Mouse (Mus musculus) embryonic stem cell, embryonic (primary cell): ENCODE measurements around the gene Ralgapb.

Experiments used
- CTCF ChIA-PET, 4 experiments: fragments of 300-600 bp in 2 of 4; fragments of 350-600 bp in 2 of 4; sonication (Branson Sonifier 250); formaldehyde crosslinking; loops; one replicate each; lab custom pipeline; 2022; ENCODE audit warnings: inconsistent platforms in 2 of 4; lab: Charles Lee
- POLR2A ChIA-PET, 4 experiments: fragments of 300-600 bp in 2 of 4; fragments of 350-600 bp in 2 of 4; sonication (Branson Sonifier 250); formaldehyde crosslinking; loops; one replicate each; lab custom pipeline; 2022; ENCODE audit warnings: antibody characterized with exemption in 4 of 4, inconsistent platforms in 1 of 4; lab: Charles Lee

Gene Ralgapb

DNA sequence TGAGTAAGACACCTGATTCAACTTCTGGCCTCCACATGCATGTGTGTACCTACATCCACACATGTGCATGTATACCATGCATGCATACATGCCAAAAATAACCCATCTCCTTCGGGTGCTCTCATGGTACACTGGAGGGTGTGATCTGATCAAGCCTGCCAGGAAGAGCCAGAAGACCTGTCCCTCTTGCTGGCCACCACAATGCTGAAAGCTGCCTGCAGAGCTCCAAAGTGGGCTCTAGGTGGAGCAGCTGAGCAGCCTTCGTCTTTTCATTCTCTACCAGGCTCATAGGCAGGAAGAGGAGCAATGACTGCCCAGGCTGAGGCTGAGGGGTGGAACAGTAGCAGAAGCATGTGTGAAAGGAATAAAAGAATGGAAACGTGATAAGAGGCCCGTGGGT is 124.4 kb downstream of the Ralgapb start:
- CTCF ChIA-PET: interaction anchor here (0.6 to 2.3 kb wide), 36 partner anchors 11 to 1863 kb away, joined by 3 to 20 read pairs (median 4); partner anchors contain the start of genes Actr5 (in 1 of the 4) and Slc32a1 (in 1 of the 4)
- POLR2A ChIA-PET: interaction anchor here (0.6 to 1.3 kb wide), 5 partner anchors 12 to 187 kb away, joined by 3 to 4 read pairs (median 3); no protein-coding TSS in a partner anchor

DNA sequence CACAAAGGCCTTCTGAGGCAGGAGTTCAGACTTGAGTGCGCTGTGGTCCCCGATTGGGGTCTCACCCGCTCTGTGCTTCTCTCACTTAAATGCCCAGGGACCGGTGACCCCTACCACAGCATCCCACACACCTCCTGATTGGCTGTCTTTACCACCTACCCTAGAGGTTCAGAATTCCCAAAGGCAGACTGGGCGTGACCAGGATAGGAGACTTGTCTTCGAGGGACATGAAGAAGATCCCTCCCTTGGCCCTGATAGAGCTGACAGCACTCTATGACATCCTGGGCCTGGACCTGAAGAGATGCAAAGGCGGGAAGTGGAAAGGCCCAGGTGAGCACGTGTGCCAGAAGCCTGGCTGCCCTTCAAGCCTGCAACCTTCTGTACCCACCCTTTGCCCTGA is 124.9 kb downstream of the Ralgapb start:
- POLR2A ChIA-PET: interaction anchor here in 3 of 4 experiments (0.8 to 1.3 kb wide), 4 partner anchors 12 to 176 kb away, joined by 3 read pairs; no protein-coding TSS in a partner anchor
- CTCF ChIA-PET: interaction anchor here (0.6 to 2.2 kb wide), 33 partner anchors 11 to 1863 kb away, joined by 3 to 20 read pairs (median 4); partner anchors contain the start of genes Actr5 (in 1 of the 4) and Slc32a1 (in 1 of the 4)

DNA sequence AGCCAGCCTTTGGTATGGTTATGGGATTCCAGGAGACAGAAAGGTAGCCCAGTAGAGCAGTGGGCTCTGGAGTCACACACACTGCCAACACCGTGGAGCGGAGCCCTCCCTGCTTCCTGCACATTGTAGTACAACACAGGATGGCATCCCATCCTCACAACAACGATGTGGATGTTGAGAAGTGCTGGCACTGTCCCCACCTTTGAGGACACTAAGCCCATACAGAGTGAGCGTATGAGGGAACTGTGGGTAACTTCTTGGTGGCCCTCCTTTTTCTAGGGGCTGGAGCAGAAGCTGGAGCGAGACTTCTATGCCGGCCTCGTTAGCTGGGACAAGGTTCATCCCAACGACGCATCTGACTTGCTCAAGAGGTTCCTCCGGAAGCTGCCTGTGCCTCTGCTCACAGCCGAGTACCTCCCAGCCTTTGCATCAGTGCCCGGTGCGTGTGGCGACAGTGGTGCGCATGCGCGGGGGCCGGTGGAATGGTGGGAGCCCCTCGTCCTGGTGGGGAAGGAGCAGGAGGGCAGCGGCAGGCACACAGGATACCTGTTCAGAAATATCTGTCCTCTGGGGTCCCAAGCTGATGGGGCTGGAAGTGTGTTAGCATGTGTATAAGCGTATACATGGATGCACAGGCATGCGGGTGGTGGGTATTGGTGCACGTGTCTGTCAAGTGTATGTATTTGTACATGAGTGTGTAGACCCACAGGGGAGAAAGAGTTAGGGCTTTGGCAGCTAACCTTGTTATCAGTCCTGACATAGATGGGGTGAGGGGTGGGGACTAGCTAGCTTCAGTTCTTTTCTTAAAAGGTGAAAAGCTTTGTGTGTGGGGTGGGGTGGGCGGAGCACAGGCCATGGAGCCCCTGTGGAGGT is 130.0 kb downstream of the Ralgapb start:
- POLR2A ChIA-PET: interaction anchor here in 2 of 4 experiments (1.2 to 1.8 kb wide), 6 partner anchors 22 to 255 kb away, joined by 3 to 5 read pairs (median 4); partner anchors contain the start of gene Dhx35 (in 1 of the 2)
- CTCF ChIA-PET: interaction anchor here (0.6 to 2.7 kb wide), 13 partner anchors 7 to 144 kb away, joined by 3 to 6 read pairs (median 3); no protein-coding TSS in a partner anchor

DNA sequence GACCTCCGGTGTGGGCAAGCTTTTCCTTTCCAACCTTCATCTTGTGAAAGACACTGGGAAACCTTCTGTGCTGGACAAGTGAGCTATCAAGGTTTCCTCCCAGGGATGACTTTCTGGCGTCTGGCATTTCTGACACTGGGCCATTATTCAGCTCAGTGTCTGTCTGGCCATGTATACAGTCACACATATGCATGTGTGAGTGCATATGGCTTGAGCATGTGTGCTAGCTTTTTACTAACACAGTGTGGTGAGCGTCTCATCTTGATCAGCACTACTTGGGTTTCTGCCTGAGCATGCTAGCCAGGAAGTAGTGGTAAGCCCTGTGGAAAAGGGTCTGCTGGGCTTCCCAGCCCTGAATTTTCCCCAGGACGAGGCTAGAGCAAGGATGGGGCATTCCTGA is 131.6 kb downstream of the Ralgapb start:
- POLR2A ChIA-PET: interaction anchor here in 2 of 4 experiments (0.6 to 1.2 kb wide), 4 partner anchors 9 to 223 kb away, joined by 3 to 5 read pairs (median 3); no protein-coding TSS in a partner anchor
- CTCF ChIA-PET: interaction anchor here (0.5 to 1.8 kb wide), 7 partner anchors 9 to 1826 kb away, joined by 3 to 6 read pairs (median 3); no protein-coding TSS in a partner anchor

DNA sequence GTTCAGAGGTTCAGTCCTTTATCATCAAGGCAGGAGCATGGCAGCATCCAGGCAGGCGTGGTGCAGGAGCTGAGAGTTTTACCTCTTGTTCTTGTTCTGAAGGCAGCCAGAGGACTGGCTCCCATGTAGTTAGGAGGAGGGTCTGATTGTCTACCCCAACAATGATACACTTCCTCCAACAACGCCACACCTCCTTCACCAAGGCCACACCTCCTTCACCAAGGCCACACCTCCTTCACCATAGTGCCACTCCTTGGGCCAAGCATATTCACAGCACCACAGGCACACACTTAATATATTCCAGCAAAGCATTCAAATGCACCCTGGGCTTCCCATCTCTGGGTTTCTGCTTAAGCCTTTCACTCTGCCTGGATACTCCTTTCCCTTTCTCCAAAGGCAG is 135.6 kb downstream of the Ralgapb start:
- ChIA-PET CTCF (interaction anchor here (0.6 to 2.8 kb wide), 7 partner anchors 11 to 175 kb away, joined by 4 to 117 read pairs (median 19); partner anchors contain the start of gene Actr5 (in 1 of the 4)), POLR2A (interaction anchor here in 2 of 4 experiments (0.7 to 1.3 kb wide), 4 partner anchors 16 to 223 kb away, joined by 3 to 6 read pairs (median 4); no protein-coding TSS in a partner anchor)

DNA sequence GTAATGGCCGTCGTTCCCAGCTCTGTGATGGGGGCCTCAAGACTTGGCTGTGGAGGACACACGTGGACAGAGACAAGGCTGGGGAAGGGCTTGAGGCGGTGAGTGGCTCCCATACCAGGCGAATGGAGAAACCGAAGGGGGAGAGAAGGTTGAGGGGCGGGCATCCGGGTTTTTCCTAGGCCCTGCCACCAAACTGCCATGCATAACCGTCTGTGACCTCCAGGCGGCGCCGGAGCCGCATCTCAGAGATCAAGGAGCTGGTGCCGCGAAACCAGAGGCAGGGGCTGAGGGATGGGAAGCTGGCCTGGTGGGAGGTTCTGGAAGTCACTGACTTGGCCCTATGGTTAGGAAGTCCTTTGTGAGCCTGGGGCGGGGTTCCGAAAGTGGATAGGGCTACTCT is 137.1 kb downstream of the Ralgapb start:
- ChIA-PET CTCF (interaction anchor here (0.5 to 2.8 kb wide), 113 partner anchors 8 to 1556 kb away, joined by 3 to 117 read pairs (median 5); partner anchors contain the start of genes Actr5 (in 3 of the 4), Snhg11 (in 3 of the 4), Slc32a1 (in 2 of the 4) and Adig (in 1 of the 4)), POLR2A (interaction anchor here in 3 of 4 experiments (0.5 to 2.2 kb wide), 29 partner anchors 13 to 1852 kb away, joined by 3 to 10 read pairs (median 3); partner anchors contain the start of genes Actr5 (in 2 of the 3), Fam83d (in 1 of the 3) and Slc32a1 (in 1 of the 3))
